In the genomic region with DNA sequence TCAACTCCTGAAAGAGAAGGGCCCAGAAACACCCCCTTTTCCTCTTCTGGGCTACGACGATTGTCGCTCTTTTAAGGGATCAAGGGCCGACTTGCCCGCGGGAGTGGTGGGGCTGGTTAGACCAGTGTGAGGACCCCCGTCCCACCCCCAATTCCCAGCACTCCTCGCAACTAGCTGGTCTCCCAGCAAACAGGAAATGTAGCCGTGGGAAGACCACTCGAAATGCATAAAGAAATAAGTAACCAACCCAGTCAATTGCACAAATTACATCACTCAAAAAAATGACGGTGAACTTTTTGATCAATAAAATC, we compare ENCODE assay signal across 8 mouse cellular contexts. TPM values are rescaled to one million over a fixed set of nuclear protein-coding genes. Genes with fewer than 3 reads are reported as not detected.
DNase-seq lines count a peak whose midpoint lies in the region; ATAC-seq and TF ChIP-seq lines count a peak whose summit lies in the region.
"Had no signal": no experiment of that assay in that cellular context is flagged by ENCODE, and none has a peak within 500 bp of the region (broad histone marks: within the 10 kb centered on the region; RNA-seq: fewer than 3 reads in every experiment).

No protein-coding gene starts in this region.

- intact Hi-C loops in left cerebral cortex, postnatal 36 days (cut with DNase I): no loop called here

- DNase-seq in lung, embryonic 14.5 days: no peak
- no peak for DNase-seq in lung, postnatal 25 days (ENCODE audit: low spot score)
- no peak for DNase-seq in left cerebral cortex, postnatal 36 days (ENCODE audit: low spot score in 2 of 2)
- DNase-seq in urinary bladder, adult 2 months (ENCODE audit: low spot score): no peak

- TF ChIP-seq CTCF in lung, embryonic 14.5 days (IDR thresholded peaks at IDR 0.05; ENCODE audit: low read depth): no peak
- TF ChIP-seq CTCF in intestine, postnatal 0 days (IDR thresholded peaks at IDR 0.05; ENCODE audit: low read depth): no peak

- peak; percentile 75; the same call in 1 of the 2 replicates for ATAC-seq in lung, embryonic 14.5 days (ENCODE audit: insufficient read depth)
- ATAC-seq in forebrain, embryonic 12.5 days (ENCODE audit: low FRiP score): peak; percentile 22; the same call in 1 of the 2 replicates
- ATAC-seq in intestine, postnatal 0 days: no peak
- ATAC-seq in stomach, embryonic 15.5 days (ENCODE audit: insufficient read depth, low FRiP score, low read depth): peak; percentile 42; the same call in 1 of the 2 replicates

- H3K9me3 ChIP-seq in lung, embryonic 14.5 days (ENCODE audit: low read depth, low read length): no peaks in the 10 kb centered on the region
- no peaks in the 10 kb centered on the region for H3K9me3 ChIP-seq in forebrain, embryonic 12.5 days
- H3K9me3 ChIP-seq in intestine, postnatal 0 days (ENCODE audit: control insufficient read depth): no peaks in the 10 kb centered on the region
- H3K9me3 ChIP-seq in stomach, embryonic 15.5 days: no peaks in the 10 kb centered on the region

- no peaks in the 10 kb centered on the region for H3K36me3 ChIP-seq in lung, embryonic 14.5 days (ENCODE audit: insufficient read depth)
- no peaks in the 10 kb centered on the region for H3K36me3 ChIP-seq in forebrain, embryonic 12.5 days (replicated peaks)
- no peaks in the 10 kb centered on the region for H3K36me3 ChIP-seq in intestine, postnatal 0 days (ENCODE audit: control insufficient read depth, insufficient read depth)
- no peaks in the 10 kb centered on the region for H3K36me3 ChIP-seq in stomach, embryonic 15.5 days

- H3K4me1 ChIP-seq in lung, embryonic 14.5 days (ENCODE audit: insufficient read depth): no peaks in the 10 kb centered on the region
- peaks cover 13% of the 10 kb centered on the region for H3K4me1 ChIP-seq in forebrain, embryonic 12.5 days
- H3K4me1 ChIP-seq in intestine, postnatal 0 days (replicated peaks; ENCODE audit: control insufficient read depth, insufficient read depth, low read length): no peaks in the 10 kb centered on the region
- peaks cover 5% of the 10 kb centered on the region; the same call in 1 of the 2 replicates for H3K4me1 ChIP-seq in stomach, embryonic 15.5 days

- under 1% methylated on average over 11 of the region's 11 CpGs for WGBS in lung, embryonic 14.5 days
- 0% methylated on average over 11 of the region's 11 CpGs for WGBS in forebrain, embryonic 12.5 days
- 2% methylated on average over 11 of the region's 11 CpGs for WGBS in intestine, postnatal 0 days
- WGBS in stomach, embryonic 15.5 days: 5% methylated on average over 11 of the region's 11 CpGs

- peak overlapping the region; percentile 64 for H3K4me2 ChIP-seq in lung, embryonic 14.5 days
- H3K4me2 ChIP-seq in forebrain, embryonic 12.5 days: peak overlapping the region; percentile 39
- no peak overlapping the region for H3K4me2 ChIP-seq in intestine, postnatal 0 days (replicated peaks; ENCODE audit: low read depth)
- H3K4me2 ChIP-seq in stomach, embryonic 15.5 days: peak overlapping the region; percentile 54

- H3K9ac ChIP-seq in lung, embryonic 14.5 days: peak overlapping the region; percentile 23
- no peak overlapping the region for H3K9ac ChIP-seq in forebrain, embryonic 12.5 days
- no peak overlapping the region for H3K9ac ChIP-seq in intestine, postnatal 0 days (ENCODE audit: low read depth, low read length)
- no peak overlapping the region for H3K9ac ChIP-seq in stomach, embryonic 15.5 days

- peak overlapping the region; percentile 31 for H3K4me3 ChIP-seq in lung, embryonic 14.5 days (ENCODE audit: low read depth, low read length)
- H3K4me3 ChIP-seq in forebrain, embryonic 12.5 days (replicated peaks): peak overlapping the region; percentile 19
- 0 out of 2 replicates have a peak overlapping the region, but pooled peaks have one; percentile 3 for H3K4me3 ChIP-seq in intestine, postnatal 0 days (ENCODE audit: low read depth, low read length)
- peak overlapping the region; percentile 27 for H3K4me3 ChIP-seq in stomach, embryonic 15.5 days (replicated peaks)

- peaks cover 48% of the 10 kb centered on the region for H3K27me3 ChIP-seq in lung, embryonic 14.5 days (ENCODE audit: insufficient read depth, low read length)
- peaks cover 64% of the 10 kb centered on the region for H3K27me3 ChIP-seq in forebrain, embryonic 12.5 days
- peaks cover 50% of the 10 kb centered on the region for H3K27me3 ChIP-seq in intestine, postnatal 0 days (replicated peaks; ENCODE audit: control insufficient read depth, insufficient read depth, low read length)
- peaks cover 23% of the 10 kb centered on the region for H3K27me3 ChIP-seq in stomach, embryonic 15.5 days (replicated peaks)

- H3K27ac ChIP-seq in lung, embryonic 14.5 days (ENCODE audit: low read depth): no peak overlapping the region
- no peak overlapping the region for H3K27ac ChIP-seq in forebrain, embryonic 12.5 days
- H3K27ac ChIP-seq in intestine, postnatal 0 days (ENCODE audit: low read depth, low read length): no peak overlapping the region
- no peak overlapping the region for H3K27ac ChIP-seq in stomach, embryonic 15.5 days

RNA-seq across cellular contexts. Expression of gene Isl1, which starts 15.4 kb away (rescaled TPM):
- 1.6 and 1.8 TPM in 2 replicates for polyA plus RNA-seq in lung, embryonic 14.5 days (2014; fragmentation: Nextera tagmentation; extraction: Ambion mirVana)
- polyA plus RNA-seq in forebrain, embryonic 12.5 days (2016; fragmentation: Nextera tagmentation; extraction: Ambion mirVana): 65.6 and 74.4 TPM in 2 replicates
- 1.4 and 2.4 TPM in 2 replicates for polyA plus RNA-seq in intestine, postnatal 0 days (2015; fragmentation: Nextera tagmentation; extraction: Ambion mirVana)
- polyA plus RNA-seq in stomach, embryonic 15.5 days (2015; fragmentation: Nextera tagmentation; extraction: Ambion mirVana): 29.7 and 42.1 TPM in 2 replicates
- 1 to 10 TPM in 1 of 2 experiments, under 1 TPM in 1; 0.81 to 2.7 TPM for total RNA-seq in left cerebral cortex, postnatal 36 days (2021)
- polyA plus RNA-seq in urinary bladder, adult 2 months (2012; rRNA removed): 7.4 and 7.7 TPM in 2 replicates
- total RNA-seq: common myeloid progenitor, adult 5-6 weeks had no signal
